Mouse (Mus musculus) ovary, adult 18-20 months (tissue): Measurements from ENCODE around the gene Dnah7a.
"Not testable (repeated sequence)": the region's sequence is repeated elsewhere in the genome, so short reads cannot be mapped to it uniquely, and the experiment has no call there.

Source experiments
- DNase-seq: peaks from one replicate; pipeline ENCODE4 v3.0.0; 2022; ENCODE audit warnings: low spot score, mixed read lengths

Dnah7a gene

GRCm38 (mm10) chr1:53706431-53707361 lies at the start of gene Dnah7a:
Gene Dnah7a, minus strand, starts transcription at chr1:53706784.
- DNase-seq = peak; percentile 28

GRCm38 (mm10) chr1:53753501-53753900 lies 46.9 kb upstream of the Dnah7a start:
- DNase-seq = not testable (repeated sequence)

GRCm38 (mm10) chr1:53751144-53751543 lies 44.6 kb upstream of the Dnah7a start:
- no peak for DNase-seq

GRCm38 (mm10) chr1:53750697-53751096 lies 44.1 kb upstream of the Dnah7a start:
- not testable (repeated sequence) for DNase-seq

- not testable (repeated sequence) for DNase-seq
These were observed 43.3 kb upstream of the Dnah7a start for GRCm38 (mm10) chr1:53749881-53750385.

GRCm38 (mm10) chr1:53748571-53748970 lies 42.0 kb upstream of the Dnah7a start:
- no peak for DNase-seq

GRCm38 (mm10) chr1:53746001-53746400 lies 39.4 kb upstream of the Dnah7a start:
- no peak for DNase-seq

- DNase-seq = no peak
These were observed 35.3 kb upstream of the Dnah7a start for GRCm38 (mm10) chr1:53741742-53742458.

- DNase-seq = no peak
These were observed 34.3 kb upstream of the Dnah7a start for GRCm38 (mm10) chr1:53740777-53741336.

- not testable (repeated sequence) for DNase-seq
These were observed 33.6 kb upstream of the Dnah7a start for GRCm38 (mm10) chr1:53740077-53740776.

GRCm38 (mm10) chr1:53736583-53736982 lies 30.0 kb upstream of the Dnah7a start:
- no peak for DNase-seq

- DNase-seq = no peak
These were observed 22.1 kb upstream of the Dnah7a start for GRCm38 (mm10) chr1:53728489-53729225.

- DNase-seq = no peak
These were observed 20.3 kb upstream of the Dnah7a start for GRCm38 (mm10) chr1:53726883-53727282.

- DNase-seq = no peak
These were observed 14.8 kb upstream of the Dnah7a start for GRCm38 (mm10) chr1:53721353-53721752.

GRCm38 (mm10) chr1:53720601-53721351 lies 14.2 kb upstream of the Dnah7a start:
- DNase-seq = no peak

GRCm38 (mm10) chr1:53715966-53716515 lies 9.5 kb upstream of the Dnah7a start:
- no peak for DNase-seq

GRCm38 (mm10) chr1:53715446-53715845 lies 8.9 kb upstream of the Dnah7a start:
- DNase-seq = no peak

- DNase-seq = not testable (repeated sequence)
These were observed 6.8 kb upstream of the Dnah7a start for GRCm38 (mm10) chr1:53713383-53713782.

- DNase-seq = no peak
These were observed 4.5 kb upstream of the Dnah7a start for GRCm38 (mm10) chr1:53711069-53711468.

- DNase-seq = not testable (repeated sequence)
These were observed 3.0 kb upstream of the Dnah7a start for GRCm38 (mm10) chr1:53709602-53710001.
